Mouse (Mus musculus) intestine, embryonic 16.5 days (tissue): ENCODE data around the gene Acan. TPM values are rescaled to one million over a fixed set of nuclear protein-coding genes. Genes with fewer than 3 reads are reported as not detected.
A peak's percentile ranks its signal among the peaks of the same experiment; 100 is the strongest.

ENCODE experiments used
- ATAC-seq: fragments of 200-750 bp; cut with Nextera tagmentation; 2 replicates; pipeline ENCODE4 v1.8.0; 2017; ENCODE audit warnings: moderate TSS enrichment, moderate library complexity
- H3K27ac ChIP-seq: fragments of 300-500 bp; sonication (generic); 2 replicates; pipeline ENCODE4 v1.5.1; 2014; ENCODE audit warnings: mild to moderate bottlenecking, low read length
- H3K27me3 ChIP-seq: fragments of 300-500 bp; sonication (generic); replicated peaks from 2 replicates; pipeline ENCODE4 v1.6.1; 2014; ENCODE audit warnings: low read length, control low read depth, mixed read lengths; ENCODE audit not compliant: control insufficient read depth, insufficient read depth
- H3K36me3 ChIP-seq: fragments of 300-500 bp; sonication (generic); 2 replicates; pipeline ENCODE4 v1.6.1; 2014; ENCODE audit warnings: low read length, control low read depth; ENCODE audit not compliant: control insufficient read depth, insufficient read depth
- H3K4me1 ChIP-seq: fragments of 300-500 bp; sonication (generic); 2 replicates; pipeline ENCODE4 v1.6.1; 2014; ENCODE audit warnings: low read length, control low read depth, mixed read lengths; ENCODE audit not compliant: control insufficient read depth, insufficient read depth
- H3K4me2 ChIP-seq: fragments of 300-500 bp; sonication (generic); 2 replicates; pipeline ENCODE4 v1.6.1; 2014; ENCODE audit warnings: low read depth, low read length, control low read depth
- H3K4me3 ChIP-seq: fragments of 300-500 bp; sonication (generic); 2 replicates; pipeline ENCODE4 v1.5.1; 2014; ENCODE audit warnings: mild to moderate bottlenecking, low read length
- H3K9ac ChIP-seq: fragments of 300-500 bp; sonication (generic); 2 replicates; pipeline ENCODE4 v1.6.1; 2014; ENCODE audit warnings: low read depth, low read length
- H3K9me3 ChIP-seq: fragments of 300-500 bp; sonication (generic); 2 replicates; pipeline ENCODE4 v1.6.1; 2016; ENCODE audit warnings: low read length, control low read depth; ENCODE audit not compliant: control insufficient read depth
- WGBS: fragments of 180-500 bp; shearing (Covaris S2); extraction: QIAGEN DNeasy Blood & Tissue Kit; methylation state at CpG from one replicate; pipeline ENCODE4 v1.1.7; 2014; 5-methylcytosine and 5-hydroxymethylcytosine counted together
- polyA plus RNA-seq: library from polyadenylated mRNA; unstranded; fragments of >200 nt; fragmentation: Nextera tagmentation; extraction: Ambion mirVana; gene quantifications from 2 replicates; pipeline ENCODE4 v1.2.1, GENCODE M21; 2015

Gene Acan
- polyA plus RNA-seq, 1 experiment from 2014 or later = 0.28 TPM

- WGBS = 16% methylated on average over 13 of the region's 13 CpGs
- Histone ChIP-seq H3K4me3 (peak overlapping the region; percentile 37), H3K4me2 (peak overlapping the region; percentile 49), H3K36me3 (peaks cover 2% of the 10 kb centered on the region; the same call in 1 of the 2 replicates), H3K27me3 (no peaks in the 10 kb centered on the region; the same call in 1 of the 2 replicates), H3K9me3 (no peaks in the 10 kb centered on the region), H3K4me1 (peaks cover 15% of the 10 kb centered on the region; the same call in 1 of the 2 replicates), H3K27ac (no peak overlapping the region), H3K9ac (peak overlapping the region; percentile 47)
- peak; percentile 43 for ATAC-seq
Measured at GRCm38 (mm10) chr7:79130385-79130784, 77.1 kb downstream of the Acan start.

- peak within 1 kb of the TSS; percentile 49 for H3K4me2 ChIP-seq
- H3K27ac ChIP-seq = no peak within 1 kb of the TSS
- H3K9ac ChIP-seq = peak within 1 kb of the TSS; percentile 47
- peaks cover 15% of the 10 kb centered on the region; the same call in 1 of the 2 replicates for H3K4me1 ChIP-seq
- peak; percentile 48; the same call in 1 of the 2 replicates for ATAC-seq
- H3K27me3 ChIP-seq = no peaks in the 10 kb centered on the region; the same call in 1 of the 2 replicates
- peak within 1 kb of the TSS; percentile 37 for H3K4me3 ChIP-seq
- peaks cover 4% of the 10 kb centered on the region; the same call in 1 of the 2 replicates for H3K36me3 ChIP-seq
- no peaks in the 10 kb centered on the region for H3K9me3 ChIP-seq
- 7% methylated on average over 19 of the region's 19 CpGs for WGBS
Measured at GRCm38 (mm10) chr7:79130843-79131444, 77.7 kb downstream of the Acan start, which contains the start of gene Hapln3. Hapln3 (minus strand) TSS chr7:79131018.

DNA sequence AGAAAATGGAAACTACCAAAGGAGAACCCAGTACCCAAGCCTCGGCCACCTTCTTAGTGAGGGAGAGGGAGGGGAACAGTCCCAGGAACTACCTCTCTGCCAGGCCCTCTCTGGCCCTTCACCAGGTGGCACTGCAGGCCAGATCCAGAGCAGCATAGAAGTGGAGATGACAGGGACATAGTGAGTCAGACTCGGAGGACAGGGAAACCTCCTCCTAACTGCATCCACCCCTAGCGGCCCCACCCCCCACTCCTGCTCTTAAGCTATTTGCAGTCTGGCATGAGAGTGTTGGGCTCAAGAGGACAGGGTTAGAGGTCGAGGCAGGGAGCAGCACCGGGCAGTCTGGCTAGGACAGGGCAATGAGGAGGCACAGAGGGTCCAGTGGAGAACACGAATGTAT lies 80.1 kb downstream of the Acan start:
- Histone ChIP-seq H3K4me3 (no peak overlapping the region), H3K9me3 (no peaks in the 10 kb centered on the region), H3K4me2 (no peak overlapping the region), H3K4me1 (peaks cover 15% of the 10 kb centered on the region; the same call in 1 of the 2 replicates), H3K9ac (no peak overlapping the region), H3K36me3 (peaks cover 5% of the 10 kb centered on the region), H3K27me3 (no peaks in the 10 kb centered on the region; the same call in 1 of the 2 replicates), H3K27ac (no peak overlapping the region)
- WGBS = 39% methylated on average over 6 of the region's 6 CpGs
- ATAC-seq = peak; percentile 21; the same call in 1 of the 2 replicates

GRCm38 (mm10) chr7:79139328-79139824 lies 86.1 kb downstream of the Acan start:
- Histone ChIP-seq H3K9ac (no peak overlapping the region), H3K27ac (no peak overlapping the region), H3K4me2 (no peak overlapping the region), H3K4me3 (no peak overlapping the region), H3K27me3 (no peaks in the 10 kb centered on the region), H3K4me1 (no peaks in the 10 kb centered on the region), H3K36me3 (peaks cover 10% of the 10 kb centered on the region), H3K9me3 (no peaks in the 10 kb centered on the region)
- WGBS = 66% methylated on average over 6 of the region's 6 CpGs
- ATAC-seq = no peak

DNA sequence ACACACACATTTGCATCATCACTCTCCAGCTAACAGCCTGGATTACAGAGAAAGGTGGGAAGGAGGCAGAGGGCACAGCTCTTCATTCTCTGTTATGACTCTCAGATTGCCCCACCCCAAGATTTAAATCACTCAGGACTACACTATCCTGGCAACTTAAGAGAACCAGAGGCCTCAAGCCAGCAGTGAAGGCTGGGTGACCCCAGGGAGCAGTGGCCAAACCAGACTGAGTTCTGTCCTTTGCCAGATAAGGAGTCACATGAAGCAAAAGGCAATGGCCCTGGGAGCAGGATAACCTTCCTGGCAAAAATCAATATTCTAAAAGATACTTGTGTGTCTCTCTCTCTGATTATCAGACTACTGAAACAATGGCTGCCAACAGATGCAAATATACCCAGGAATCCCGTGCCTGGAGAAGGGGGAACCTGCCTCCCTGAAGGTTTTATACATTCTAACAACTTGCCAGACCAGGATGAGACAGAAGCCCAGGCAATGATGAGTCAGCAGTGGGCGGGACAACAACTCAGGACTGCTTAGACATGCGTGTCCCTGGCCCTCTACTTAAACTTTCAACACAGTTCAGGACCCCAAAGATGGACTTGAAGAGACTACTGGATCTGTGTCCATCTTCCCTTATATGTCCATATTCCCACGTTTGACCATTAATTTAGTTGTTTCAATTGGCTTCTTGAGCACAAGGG lies 86.8 kb downstream of the Acan start:
- no peak overlapping the region for H3K4me2 ChIP-seq
- no peak overlapping the region for H3K4me3 ChIP-seq
- no peak overlapping the region for H3K27ac ChIP-seq
- 40% methylated on average over 4 of the region's 4 CpGs for WGBS
- no peaks in the 10 kb centered on the region for H3K4me1 ChIP-seq
- H3K36me3 ChIP-seq = peaks cover 12% of the 10 kb centered on the region
- ATAC-seq = peak; percentile 36
- H3K9ac ChIP-seq = no peak overlapping the region
- no peaks in the 10 kb centered on the region for H3K9me3 ChIP-seq
- H3K27me3 ChIP-seq = no peaks in the 10 kb centered on the region

DNA sequence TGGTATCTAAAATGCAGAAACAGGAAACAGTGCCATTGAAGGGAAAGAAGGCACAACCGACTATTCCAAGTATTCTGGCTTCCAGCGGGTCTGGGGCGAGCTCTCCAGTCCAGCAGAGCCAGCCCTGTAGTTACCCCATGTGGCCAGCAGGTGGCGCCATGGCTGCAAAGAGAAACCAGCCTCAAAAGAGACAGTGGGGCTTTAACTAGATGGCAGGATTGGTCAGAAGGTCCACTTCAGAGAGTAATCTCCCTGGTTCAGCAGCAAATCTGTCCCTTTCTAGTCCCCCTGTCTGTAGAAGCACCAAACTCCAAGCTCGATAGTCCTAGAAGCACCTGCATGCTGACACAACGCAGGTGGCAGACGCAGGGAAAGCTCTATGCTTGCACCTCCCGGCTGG lies 87.6 kb downstream of the Acan start:
- Histone ChIP-seq H3K4me2 (no peak overlapping the region), H3K9me3 (no peaks in the 10 kb centered on the region), H3K36me3 (peaks cover 8% of the 10 kb centered on the region), H3K4me3 (no peak overlapping the region), H3K9ac (no peak overlapping the region), H3K27ac (no peak overlapping the region), H3K4me1 (no peaks in the 10 kb centered on the region), H3K27me3 (no peaks in the 10 kb centered on the region)
- WGBS = 38% methylated on average over 8 of the region's 8 CpGs
- 0 out of 2 replicates have a peak, but pooled peaks have one; percentile 11 for ATAC-seq

GRCm38 (mm10) chr7:79147011-79147837 lies 93.9 kb downstream of the Acan start:
- peak overlapping the region; percentile 81 for H3K4me3 ChIP-seq
- 0 out of 2 replicates have a peak, but pooled peaks cover 4% of the 10 kb centered on the region for H3K36me3 ChIP-seq
- H3K27me3 ChIP-seq = no peaks in the 10 kb centered on the region
- no peak for ATAC-seq
- H3K9me3 ChIP-seq = no peaks in the 10 kb centered on the region
- H3K27ac ChIP-seq = no peak overlapping the region
- peak overlapping the region; percentile 85 for H3K4me2 ChIP-seq
- 0 out of 2 replicates have a peak overlapping the region, but pooled peaks have one; percentile 84 for H3K9ac ChIP-seq
- peaks cover 14% of the 10 kb centered on the region; the same call in 1 of the 2 replicates for H3K4me1 ChIP-seq
- 55% methylated on average over 12 of the region's 12 CpGs for WGBS

GRCm38 (mm10) chr7:79147931-79148653 lies 94.8 kb downstream of the Acan start:
- Histone ChIP-seq H3K4me3 (peak overlapping the region; percentile 81), H3K9me3 (no peaks in the 10 kb centered on the region), H3K27me3 (no peaks in the 10 kb centered on the region), H3K4me2 (peak overlapping the region; percentile 85), H3K4me1 (peaks cover 14% of the 10 kb centered on the region; the same call in 1 of the 2 replicates), H3K9ac (peak overlapping the region; percentile 84), H3K27ac (peak overlapping the region; percentile 57; the same call in 1 of the 2 replicates), H3K36me3 (0 out of 2 replicates have a peak, but pooled peaks cover 3% of the 10 kb centered on the region)
- WGBS = 1% methylated on average over 20 of the region's 20 CpGs
- peak; percentile 3; the same call in 1 of the 2 replicates for ATAC-seq
